Mouse (Mus musculus) CH12.LX (cell line): ENCODE results near the gene Ryr1.

ENCODE experiments used
- CHD2 ChIP-seq: IDR thresholded peaks from 2 replicates; pipeline ENCODE4 v1.6.1; 2011; ENCODE audit warnings: low read length, improper control_type of control experiment
- CTCF ChIP-seq, 2 experiments: IDR thresholded peaks in 1 of 2; conservative IDR thresholded peaks in 1 of 2; 2 replicates each; pipeline ENCODE4 v1.5.1; 2011 to 2012; ENCODE audit warnings: low read depth in 2 of 2, low read length in 2 of 2, improper control_type of control experiment in 1 of 2, inconsistent platforms in 1 of 2, mild to moderate bottlenecking in 1 of 2, moderate library complexity in 1 of 2
- E2F4 ChIP-seq: IDR thresholded peaks from 2 replicates; pipeline ENCODE4 v1.6.1; 2011; ENCODE audit warnings: low read depth, low read length, improper control_type of control experiment; ENCODE audit not compliant: insufficient replicate concordance
- EP300 ChIP-seq: IDR thresholded peaks from 2 replicates; pipeline ENCODE4 v1.6.1; 2011; ENCODE audit warnings: low read length, improper control_type of control experiment
- KAT2A ChIP-seq: IDR thresholded peaks from 2 replicates; pipeline ENCODE4 v1.6.1; 2012; ENCODE audit warnings: low read length, improper control_type of control experiment, inconsistent platforms; ENCODE audit not compliant: insufficient replicate concordance
- POLR2A ChIP-seq: IDR thresholded peaks from 2 replicates; pipeline ENCODE4 v1.6.1; 2011; ENCODE audit warnings: low read depth, mild to moderate bottlenecking, improper control_type of control experiment, low read length
- TBP ChIP-seq: conservative IDR thresholded peaks from 2 replicates; pipeline ENCODE4 v1.6.1; 2011; ENCODE audit warnings: low read depth, low read length, improper control_type of control experiment

DNA sequence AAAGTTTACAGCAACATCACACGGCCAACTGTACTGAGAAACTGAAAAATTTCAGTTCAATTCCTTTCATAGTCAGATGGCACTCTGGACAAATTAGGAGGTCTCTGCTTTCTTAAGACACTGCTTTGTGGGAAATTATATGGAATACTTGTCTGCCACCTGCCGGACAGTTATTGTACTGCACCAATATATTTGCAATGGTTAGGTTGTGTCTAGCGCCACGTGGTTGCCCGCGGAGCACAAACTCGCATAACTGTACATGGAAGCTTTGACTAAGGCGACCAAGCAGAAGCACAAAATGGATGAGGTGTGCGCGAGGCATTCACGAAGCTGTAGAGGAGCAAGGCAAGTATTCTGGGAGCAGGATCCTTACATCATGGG is 85.4 kb downstream of the Ryr1 start:
- TF ChIP-seq KAT2A, result no peak
- TF ChIP-seq POLR2A, result peak; percentile 35; the same call in 1 of the 2 replicates
- peak; percentile 48 to 98 for TF ChIP-seq CTCF (conservative IDR thresholded peaks at IDR 0.05 in 1 of 2, IDR thresholded peaks at IDR 0.05 in 1 of 2; ENCODE audit: low read depth in 2 of 2, low read length in 2 of 2)
- peak; percentile 56; the same call in 1 of the 2 replicates for TF ChIP-seq TBP
- TF ChIP-seq E2F4, result 0 out of 2 replicates have a peak, but pooled peaks have one; percentile 72
- no peak for TF ChIP-seq EP300
- TF ChIP-seq CHD2, result no peak
